Mouse (Mus musculus): Measurements from ENCODE around the gene Rp9.
"Not testable (repeated sequence)": the region's sequence is repeated elsewhere in the genome, so short reads cannot be mapped to it uniquely, and the experiment has no call there.

Rp9 gene

DNA sequence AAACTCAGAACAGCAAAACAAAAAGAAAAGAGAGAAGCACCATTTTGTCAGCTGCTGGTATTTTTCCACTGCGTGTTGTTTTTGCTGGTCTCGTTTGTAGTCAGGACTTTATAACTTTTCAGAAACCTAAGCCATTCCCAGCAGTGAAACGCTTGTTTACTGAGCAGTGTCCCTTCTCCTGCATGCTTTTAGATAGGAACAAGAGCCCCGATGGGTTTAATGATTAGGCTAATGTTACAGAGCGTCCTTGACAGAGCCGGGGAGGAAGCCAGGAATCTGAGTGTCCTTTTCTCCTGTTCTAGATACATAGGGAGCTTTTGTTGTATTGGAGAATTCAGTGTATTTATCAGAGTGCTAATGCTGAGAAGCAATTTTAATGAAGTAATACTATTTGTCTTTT is 52.0 kb downstream of the Rp9 start:
- DNase-seq: no peak

DNA sequence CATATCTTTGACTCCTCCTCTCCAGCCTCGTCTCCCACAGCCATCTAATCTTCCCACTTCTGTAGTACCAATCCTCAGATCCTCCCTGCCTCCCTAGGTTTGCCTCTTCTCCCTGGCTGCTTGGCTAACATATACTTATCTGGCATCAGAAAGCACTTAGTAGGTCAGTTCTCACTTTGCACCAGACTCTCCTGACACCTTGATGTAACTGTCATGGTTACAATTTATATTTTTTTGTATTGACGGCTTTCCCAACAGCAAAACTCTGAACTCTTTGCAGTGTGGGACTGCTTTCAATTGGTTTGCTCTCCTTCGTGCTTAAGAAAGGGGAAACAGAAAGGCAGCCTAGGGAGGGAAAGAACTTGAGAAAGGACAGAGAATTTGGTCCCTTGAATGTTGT is 53.4 kb downstream of the Rp9 start:
- no peak for DNase-seq

DNA sequence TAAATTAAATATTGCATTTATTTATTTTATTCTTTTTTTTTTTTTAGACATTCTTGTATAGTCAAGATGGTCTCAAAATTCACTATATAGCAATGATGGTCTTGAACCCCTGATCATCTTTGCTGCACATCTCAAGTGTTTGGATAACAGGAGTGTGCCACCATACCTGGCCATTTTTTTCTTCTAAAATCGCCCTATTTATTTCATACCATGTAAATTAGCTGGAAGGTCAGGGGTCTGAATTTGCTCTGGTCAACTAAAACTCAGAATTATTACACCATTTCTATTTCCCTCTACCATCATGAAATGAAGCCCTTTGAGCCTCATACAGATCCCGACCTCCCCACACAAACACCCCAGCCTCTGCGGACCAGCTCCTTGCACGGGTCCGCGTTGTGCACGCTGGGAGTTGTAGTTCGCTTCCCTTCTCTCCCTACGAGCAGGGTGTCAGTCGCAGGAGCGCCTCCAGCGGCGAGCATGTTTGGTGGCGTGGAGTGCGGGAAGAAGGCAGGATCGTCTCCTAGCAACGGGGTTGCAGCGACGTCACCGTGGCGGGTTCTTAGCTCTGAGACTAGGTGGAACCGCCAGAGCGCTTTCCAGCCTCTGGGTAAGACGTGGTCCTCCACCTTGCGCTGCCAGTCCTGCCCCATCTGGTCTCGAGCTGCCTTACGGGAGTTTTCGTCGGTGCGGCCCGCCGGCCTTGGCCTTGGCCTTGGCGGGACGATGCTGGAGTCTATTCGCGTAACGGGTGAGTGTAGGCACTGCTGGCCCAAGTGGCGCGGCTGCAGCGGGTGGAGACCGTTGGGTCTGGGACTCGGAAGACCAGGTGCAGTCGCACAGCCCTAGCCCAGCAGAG is 58.3 kb downstream of the Rp9 start, which contains the start of gene 9530077C05Rik:
Gene 9530077C05Rik (plus strand): TSS at position 512 of the 856 bp plus-strand sequence.
- peak; percentile 98 for DNase-seq

DNA sequence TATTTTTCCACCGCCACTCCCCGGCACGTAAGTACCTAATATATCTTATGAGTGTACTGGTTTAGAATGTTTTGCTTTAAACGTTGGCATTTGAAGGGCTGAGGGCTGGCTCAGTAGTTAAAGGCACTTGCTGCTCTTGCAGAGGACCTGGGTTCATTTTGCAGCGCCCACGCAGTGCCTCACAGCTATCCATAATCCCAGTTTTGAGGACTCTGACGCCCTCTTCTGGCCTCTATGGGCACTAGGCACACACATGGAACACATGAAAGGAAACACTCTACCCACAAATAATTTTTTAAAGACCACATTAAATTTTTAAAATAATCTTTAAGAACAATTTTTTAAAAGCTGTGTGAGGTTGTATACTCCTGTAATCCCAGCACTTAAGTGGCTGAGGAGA is 60.0 kb downstream of the Rp9 start:
- DNase-seq: no peak

DNA sequence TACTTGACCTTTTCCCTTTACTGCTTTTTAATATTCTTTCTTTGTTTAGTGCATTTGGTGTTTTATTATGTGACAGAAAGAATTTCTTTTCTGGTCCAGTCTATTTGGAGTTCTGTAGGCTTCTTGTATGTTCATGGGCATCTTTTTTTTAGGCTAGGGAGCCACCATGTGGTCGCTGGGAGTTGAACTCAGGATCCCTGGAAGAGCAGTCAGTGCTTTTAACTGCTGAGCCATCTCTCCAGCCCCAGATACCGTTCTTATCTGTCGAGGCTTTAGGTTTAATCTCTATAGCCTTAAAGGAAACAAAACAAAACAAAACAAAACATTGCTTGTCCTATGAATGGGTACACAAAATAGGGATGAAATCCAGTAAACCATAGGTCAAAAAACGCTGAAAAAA is 61.2 kb downstream of the Rp9 start:
- DNase-seq: not testable (repeated sequence)

DNA sequence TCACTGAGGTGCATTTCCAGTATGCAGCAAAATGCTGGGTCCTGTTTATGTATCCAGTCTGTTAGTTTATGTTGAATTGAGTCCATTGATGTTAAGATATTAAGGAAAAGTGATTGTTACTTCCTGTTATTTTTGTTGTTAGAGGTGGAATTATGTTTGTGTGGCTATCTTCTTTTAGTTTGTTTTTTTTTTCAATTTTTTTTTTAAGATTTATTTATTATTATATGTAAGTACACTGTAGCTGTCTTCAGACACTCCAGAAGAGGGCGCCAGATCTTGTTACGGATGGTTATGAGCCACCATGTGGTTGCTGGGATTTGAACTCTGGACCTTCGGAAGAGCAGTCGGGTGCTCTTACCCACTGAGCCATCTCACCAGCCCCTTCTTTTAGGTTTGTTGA is 61.9 kb downstream of the Rp9 start:
- DNase-seq: not testable (repeated sequence)

DNA sequence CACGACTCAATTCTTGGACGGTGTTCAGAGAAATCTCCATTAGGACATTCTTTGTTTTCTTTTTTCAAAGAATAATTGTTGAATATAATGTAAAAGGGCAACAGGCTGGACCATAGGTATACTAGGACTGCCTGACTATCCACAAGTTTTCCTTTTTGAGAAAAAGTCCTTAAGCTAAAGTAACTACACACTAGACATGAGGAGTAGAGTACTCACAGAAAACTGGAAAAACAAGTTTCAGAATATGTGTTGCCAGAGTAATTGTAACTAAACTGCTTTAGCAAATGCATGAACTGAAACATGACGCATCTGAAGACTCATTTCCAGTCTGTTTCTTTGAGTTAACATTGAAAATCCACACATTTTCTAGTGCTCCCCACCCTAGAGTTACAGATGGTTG is 64.1 kb downstream of the Rp9 start:
- DNase-seq: no peak

DNA sequence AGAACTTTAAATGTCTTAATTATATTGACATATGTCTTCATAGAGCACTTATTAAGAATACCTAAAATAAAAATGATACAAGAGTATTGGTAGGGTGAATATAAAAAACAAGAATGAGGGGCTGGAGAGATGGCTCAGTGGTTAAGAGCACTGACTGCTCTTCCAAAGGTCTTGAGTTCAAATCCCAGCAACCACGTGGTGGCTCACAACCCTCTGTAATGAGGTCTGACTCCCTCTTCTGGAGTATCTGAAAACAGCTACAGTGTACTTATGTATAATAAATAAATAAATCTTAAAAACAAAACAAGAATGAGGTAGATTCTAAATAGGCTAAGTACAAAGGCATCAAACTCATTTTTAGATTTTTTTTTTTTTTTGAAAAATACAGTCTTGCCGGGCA is 66.0 kb downstream of the Rp9 start:
- not testable (repeated sequence) for DNase-seq

DNA sequence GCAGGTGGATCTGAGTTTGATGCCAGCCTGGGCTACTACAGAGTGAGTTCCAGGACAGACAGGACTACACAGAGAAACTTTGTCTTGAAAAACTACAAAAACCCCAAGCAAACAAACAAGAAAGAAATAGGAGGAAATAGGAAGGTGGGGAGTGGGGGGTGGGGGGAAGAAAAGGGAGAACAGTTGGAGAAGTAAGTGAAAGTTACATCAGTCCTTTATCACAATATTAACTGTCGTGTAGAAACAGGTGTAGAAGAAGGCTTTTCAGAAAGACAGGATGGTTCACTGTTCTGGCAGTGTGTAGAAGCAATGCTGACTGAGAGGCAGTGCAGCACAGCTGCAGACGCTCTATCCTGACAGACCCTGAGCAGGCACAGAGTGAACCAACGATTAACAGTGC is 66.6 kb downstream of the Rp9 start:
- DNase-seq: no peak

DNA sequence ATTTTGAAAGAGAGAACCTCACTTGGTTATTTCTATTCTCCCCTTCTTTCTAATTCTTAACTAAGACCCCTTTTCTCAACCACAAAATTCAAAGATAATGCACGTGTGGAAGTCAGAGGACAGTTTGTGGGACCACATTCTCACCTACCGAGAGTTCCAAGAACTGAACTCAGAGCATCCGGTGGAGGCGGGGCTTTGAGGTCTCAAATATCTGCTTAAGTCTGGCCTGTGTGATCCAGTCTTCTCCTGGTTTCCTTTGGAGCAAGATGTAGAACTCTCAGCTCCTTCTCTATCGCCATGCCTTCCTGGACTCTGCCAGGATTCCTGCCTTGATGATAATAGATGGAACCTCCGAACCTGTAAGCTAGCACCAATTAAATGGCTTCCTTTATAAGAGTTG is 67.5 kb downstream of the Rp9 start:
- DNase-seq: no peak

DNA sequence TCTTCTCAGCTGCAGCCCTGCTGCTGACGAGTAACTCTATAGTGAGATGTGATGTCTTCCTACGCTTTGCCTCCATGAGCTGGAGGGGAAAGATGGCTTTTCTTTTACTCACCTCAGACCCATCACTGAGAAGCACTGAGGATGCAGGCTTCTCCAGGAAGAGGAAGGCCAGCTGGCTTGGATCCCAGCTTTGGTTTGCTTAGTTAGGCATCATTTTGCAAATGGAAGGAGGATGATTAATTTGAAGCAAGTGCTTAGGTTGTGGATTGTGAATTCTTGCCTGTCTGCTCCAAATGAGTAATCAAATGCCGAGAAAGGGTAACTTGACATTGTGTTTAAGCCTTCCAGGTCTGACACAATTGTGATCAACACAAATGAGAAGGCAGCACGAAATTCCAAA is 70.5 kb downstream of the Rp9 start:
- DNase-seq: no peak

DNA sequence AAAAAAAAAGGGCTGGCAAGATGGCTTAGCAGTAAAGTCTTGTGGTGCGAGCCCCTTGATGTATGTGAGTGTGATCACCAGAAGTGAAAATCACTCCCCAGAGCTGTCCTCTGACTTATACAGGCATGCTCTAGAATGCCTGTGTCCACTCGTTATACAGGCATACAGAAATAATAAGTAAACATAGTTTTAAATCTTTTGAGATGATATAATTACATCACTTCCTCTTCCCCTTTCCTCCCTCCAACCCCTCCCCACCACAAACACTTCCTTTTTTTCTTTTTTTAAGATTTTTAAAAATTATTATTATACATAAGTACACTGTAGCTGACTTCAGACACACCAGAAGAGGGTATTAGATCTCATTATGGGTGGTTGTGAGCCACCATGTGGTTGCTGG is 74.8 kb downstream of the Rp9 start:
- no peak for DNase-seq

DNA sequence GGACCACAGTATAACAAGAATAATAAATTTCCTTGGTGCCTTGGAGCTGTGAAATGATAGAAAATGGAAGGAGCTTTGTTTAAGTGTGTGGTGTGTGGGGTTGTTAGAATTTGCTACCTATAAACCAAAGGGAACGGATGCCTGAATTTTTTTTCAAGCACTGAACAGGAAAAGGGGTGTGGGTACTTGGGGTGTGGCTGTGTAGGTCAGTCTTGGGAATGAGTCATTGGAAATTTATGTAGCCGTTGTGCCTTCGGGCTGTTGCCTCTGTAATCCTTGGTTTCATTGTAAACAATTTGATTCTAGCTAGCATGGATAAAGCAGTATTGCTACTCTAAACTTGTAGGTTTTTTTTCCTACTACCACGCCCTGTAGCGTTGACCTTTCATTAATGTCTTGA is 79.2 kb downstream of the Rp9 start:
- no peak for DNase-seq

DNA sequence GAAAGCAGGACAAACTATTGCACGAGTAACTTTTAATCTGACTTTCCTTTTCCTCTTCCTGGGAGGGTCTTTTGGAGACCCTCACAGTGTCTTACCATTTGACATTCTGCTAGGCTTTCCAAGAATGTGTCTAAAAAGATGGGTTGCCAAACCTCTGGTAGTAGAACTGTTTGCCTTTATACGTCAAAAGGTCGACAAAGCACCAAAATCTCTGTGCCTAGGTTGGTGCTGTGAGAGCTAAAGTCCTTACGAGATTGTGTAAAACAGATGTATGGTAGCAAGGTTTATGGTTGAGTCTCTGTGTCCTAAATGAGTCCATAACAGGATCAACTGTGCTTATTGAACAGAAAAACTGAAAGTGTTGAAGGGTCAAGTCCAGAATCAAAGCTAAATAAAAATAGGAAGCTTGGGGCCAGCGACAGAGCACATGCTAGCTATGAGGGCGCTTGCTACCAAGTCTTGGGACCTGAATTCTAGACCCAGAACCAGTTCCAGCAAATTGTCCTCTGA is 79.8 kb downstream of the Rp9 start:
- DNase-seq: no peak

DNA sequence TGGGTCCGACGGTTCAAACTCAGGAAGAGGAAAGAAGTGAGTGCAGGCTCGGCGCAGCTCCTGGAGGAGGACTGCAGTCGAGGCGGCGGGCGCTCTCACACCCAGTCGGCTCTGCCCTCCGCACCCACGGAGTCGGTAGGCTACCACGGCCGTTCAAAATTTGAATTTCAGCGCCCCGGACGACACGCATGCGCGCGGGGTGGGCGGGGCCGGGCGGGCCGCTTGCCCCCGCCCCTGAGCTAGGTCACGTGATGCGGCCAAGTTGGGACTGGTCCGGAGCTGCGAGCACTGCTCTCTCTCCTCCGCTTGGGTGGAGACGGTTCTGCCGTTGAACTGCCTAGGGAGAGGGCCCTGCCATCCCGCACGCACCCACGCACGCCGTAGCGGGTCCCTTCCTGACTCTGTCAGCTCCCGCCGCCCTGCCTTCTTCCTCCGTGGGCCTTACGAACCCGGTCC is 80.5 kb downstream of the Rp9 start, which contains the start of gene Anln:
Gene Anln (minus strand): TSS at position 168 of the 456 bp plus-strand sequence.
- DNase-seq: peak; percentile 91

DNA sequence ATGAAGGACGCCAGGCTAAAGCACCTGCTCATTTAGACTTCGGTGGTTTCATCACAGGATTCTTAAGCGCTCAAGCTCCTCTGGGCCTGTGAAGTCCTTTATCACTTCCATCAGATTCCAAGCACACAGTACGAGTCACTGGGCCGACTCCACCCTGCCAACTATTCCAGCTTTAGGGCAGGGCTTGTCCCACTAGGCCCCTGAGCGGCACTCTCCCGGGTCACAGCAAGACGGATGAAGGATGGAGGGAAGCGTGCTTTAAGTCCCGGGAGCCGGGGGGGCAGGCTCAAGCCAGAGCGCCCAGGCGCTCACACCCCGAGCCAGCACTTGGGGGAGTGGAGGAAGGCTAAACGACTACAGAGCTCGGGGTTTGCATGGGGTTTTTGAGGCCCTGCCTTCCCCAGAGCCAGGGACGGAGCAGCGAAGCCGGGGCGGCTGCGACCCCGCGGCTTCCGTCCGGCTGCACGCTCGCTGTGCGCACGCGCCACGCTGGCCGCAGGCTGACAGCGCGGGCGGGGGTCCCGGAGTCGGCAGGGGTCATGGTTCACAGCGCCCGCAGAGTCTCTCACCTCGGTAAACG is 81.1 kb downstream of the Rp9 start:
- DNase-seq: no peak

DNA sequence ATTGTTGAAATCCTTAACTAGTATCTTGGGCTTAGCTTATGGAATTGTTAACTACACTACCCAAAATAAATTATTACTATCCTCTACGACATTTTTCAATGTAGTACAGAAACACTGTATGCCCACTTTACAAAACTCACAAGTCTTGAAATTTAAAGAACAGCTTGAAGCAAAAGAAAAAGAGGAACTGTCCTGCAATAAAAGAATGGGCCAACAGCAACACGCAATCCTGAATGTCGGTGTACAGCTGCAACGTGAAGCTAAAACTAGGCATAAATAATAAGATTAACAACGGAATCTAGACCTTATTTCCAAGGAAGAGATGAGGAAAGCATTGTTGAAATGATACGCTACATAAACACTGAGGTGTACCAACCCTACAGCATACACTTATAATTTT is 81.6 kb downstream of the Rp9 start:
- DNase-seq: no peak

DNA sequence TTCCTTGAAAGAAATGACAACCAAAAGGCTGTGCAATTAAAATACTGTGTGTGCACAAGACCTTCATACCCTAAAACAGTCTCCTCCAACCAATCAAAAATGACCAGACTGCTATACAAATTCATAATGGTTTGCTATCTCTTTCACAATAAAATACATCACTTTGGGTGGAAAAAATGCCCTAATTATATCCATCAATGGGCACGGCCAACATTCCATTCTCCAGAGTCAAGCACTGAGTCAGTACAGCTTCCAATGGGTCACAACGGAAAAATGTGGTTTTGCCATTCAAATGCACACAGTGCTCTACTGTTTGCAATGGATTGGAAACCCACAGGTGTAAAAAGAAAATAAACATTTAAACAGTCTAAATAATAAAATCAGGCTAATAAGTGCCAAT is 83.7 kb downstream of the Rp9 start:
- no peak for DNase-seq

DNA sequence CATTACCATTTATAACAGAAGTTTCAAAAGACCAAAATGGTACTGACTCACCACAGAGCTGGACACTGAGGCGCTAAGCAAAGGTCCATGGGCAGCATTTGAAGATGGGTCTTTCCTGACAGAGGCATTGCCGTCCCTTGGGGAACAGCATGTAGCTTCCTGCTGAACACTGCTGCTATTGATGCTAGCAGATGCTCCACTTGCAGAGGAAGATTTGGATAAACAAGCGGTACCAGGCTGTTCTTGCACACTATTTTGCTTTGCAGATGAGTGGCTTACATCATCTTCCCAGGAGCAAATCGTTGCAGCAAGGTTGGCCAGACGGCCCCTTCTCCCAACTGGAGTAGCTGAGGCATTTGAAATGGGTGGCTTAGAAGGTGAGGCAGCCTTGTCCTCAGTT is 93.5 kb downstream of the Rp9 start:
- no peak for DNase-seq

DNA sequence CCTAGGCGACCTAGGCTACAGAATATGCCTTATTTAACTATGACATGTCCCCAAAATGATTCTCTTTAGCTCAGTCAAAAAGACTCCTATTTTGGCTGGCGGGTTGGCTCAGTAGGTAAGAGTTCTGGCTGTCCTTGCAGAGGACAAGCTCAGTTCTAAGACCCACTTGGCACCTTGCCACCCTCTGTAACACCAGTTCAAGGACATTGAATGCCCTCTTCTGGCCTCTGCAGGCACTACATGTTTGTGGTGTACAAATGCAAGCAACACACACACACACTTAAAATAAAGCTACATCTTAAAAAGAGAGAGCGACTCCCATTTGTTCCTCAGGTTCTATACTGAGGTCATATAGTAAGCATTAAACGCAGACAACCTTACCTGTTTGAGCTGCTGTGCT is 96.8 kb downstream of the Rp9 start:
- DNase-seq: peak; percentile 16

DNA sequence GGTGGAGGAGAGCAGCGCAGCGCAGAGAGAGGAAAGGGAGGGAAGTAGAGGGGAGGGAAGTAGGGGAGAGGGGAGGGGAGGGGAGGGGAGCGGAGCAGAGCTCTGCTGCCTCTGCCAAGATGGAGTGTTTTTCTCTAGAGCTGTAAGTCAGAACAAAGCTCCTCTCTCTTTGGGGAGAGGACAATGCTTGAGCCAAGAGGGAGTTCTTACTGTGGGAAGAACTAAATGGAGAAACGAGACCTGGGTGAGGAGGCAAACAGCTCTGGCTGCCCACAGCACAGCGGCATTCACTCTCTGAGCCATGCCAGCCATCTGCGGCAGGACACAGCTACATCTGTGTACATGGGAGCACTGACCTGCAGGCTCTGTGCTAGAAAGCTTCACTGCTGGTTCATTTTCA is 101.5 kb downstream of the Rp9 start:
- DNase-seq: no peak

DNA sequence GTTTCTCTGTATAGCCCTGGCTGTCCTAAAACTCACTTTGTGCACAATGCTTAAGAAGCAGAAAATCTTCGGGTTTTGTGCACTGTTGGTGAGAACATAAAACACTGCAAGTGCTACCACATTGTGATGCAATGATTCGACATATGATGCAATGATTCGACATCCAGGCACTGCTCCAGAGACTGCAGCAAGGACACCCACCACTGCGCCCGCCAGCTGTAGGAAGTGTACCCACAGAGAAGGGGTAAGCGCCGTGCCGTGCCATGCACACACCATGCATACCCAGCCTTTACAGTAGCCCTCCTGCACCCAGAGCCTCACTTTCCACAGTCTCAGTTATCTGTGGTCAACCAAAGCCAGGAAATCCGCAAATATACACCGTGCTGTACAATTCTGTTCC is 102.9 kb downstream of the Rp9 start:
- no peak for DNase-seq

DNA sequence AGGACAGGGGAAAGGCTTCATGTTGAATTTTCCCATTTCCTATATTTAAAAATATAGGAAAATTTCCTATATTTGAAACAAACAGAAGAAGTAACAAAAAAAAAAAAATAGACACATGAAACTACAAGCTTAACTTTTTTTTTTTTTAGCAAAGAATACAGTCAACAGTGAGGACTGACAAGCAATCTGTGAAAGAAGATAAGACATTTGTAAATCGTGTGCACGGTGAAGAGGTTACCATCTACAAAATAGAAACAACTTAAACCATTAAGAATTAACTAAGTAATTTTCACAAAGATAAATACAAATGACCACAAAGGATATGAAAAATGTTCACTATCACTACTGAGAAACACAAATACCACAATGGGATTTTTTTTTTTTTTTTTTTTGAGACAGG is 103.3 kb downstream of the Rp9 start:
- DNase-seq: no peak
